Mouse (Mus musculus) kidney, adult 2 months (tissue): Measurements from ENCODE around the gene Zfp420.
A peak's percentile ranks its signal among the peaks of the same experiment; 100 is the strongest.

Experiments used
- CTCF ChIP-seq: fragments of 200-500 bp; conservative IDR thresholded peaks from 2 replicates; pipeline ENCODE4 v1.5.1; 2011; ENCODE audit warnings: low read depth, mild to moderate bottlenecking, control low read depth, low read length, moderate library complexity, mixed read lengths; ENCODE audit not compliant: insufficient read depth, insufficient read length
- POLR2A ChIP-seq: fragments of 200-500 bp; IDR thresholded peaks from one replicate; pipeline ENCODE4 v1.6.1; 2011; ENCODE audit warnings: low read depth, low read length, control low read depth

- no peak for TF ChIP-seq CTCF
- TF ChIP-seq POLR2A, result peak; percentile 72
These were observed 43.8 kb upstream of the Zfp420 start, which contains the start of gene Zfp790 for GRCm38 (mm10) chr7:29815910-29816429.
